Mouse (Mus musculus): ENCODE data around the gene Cebpg. TPM values are rescaled to one million over a fixed set of nuclear protein-coding genes. Genes with fewer than 3 reads are reported as not detected.

The Cebpg gene
- polyA plus RNA-seq, 1 experiment from 2014 or later: 42.3 TPM

- Histone ChIP-seq H3K9me3 (no peaks in the 10 kb centered on the region), H3K4me3 (no peak overlapping the region), H3K36me3 (peaks cover 61% of the 10 kb centered on the region), H3K27me3 (no peaks in the 10 kb centered on the region), H3K27ac (no peak overlapping the region), H3K4me1 (no peaks in the 10 kb centered on the region), H3K4me2 (no peak overlapping the region), H3K9ac (no peak overlapping the region)
- WGBS: 86% methylated on average over 4 of the region's 4 CpGs
- no peak for ATAC-seq (ENCODE audit: borderline replicate concordance, extremely low read depth, low FRiP score, low TSS enrichment)
These were observed 10.3 kb downstream of the Cebpg start for GRCm38 (mm10) chr7:35046091-35046490.

GRCm38 (mm10) chr7:35044719-35045118 is 11.7 kb downstream of the Cebpg start:
- no peaks in the 10 kb centered on the region for H3K9me3 ChIP-seq
- no peak overlapping the region for H3K4me3 ChIP-seq
- H3K4me1 ChIP-seq: no peaks in the 10 kb centered on the region
- H3K27ac ChIP-seq: no peak overlapping the region
- H3K36me3 ChIP-seq: peaks cover 55% of the 10 kb centered on the region
- no peak for ATAC-seq (ENCODE audit: borderline replicate concordance, extremely low read depth, low FRiP score, low TSS enrichment)
- H3K27me3 ChIP-seq: no peaks in the 10 kb centered on the region
- H3K9ac ChIP-seq: no peak overlapping the region
- no peak overlapping the region for H3K4me2 ChIP-seq
- WGBS: 85% methylated on average over 2 of the region's 2 CpGs

GRCm38 (mm10) chr7:35043266-35043817 is 13.0 kb downstream of the Cebpg start:
- no peaks in the 10 kb centered on the region for H3K27me3 ChIP-seq
- no peak overlapping the region for H3K4me2 ChIP-seq
- 0 out of 2 replicates have a peak, but pooled peaks have one; percentile 23 for ATAC-seq (ENCODE audit: borderline replicate concordance, extremely low read depth, low FRiP score, low TSS enrichment)
- no peaks in the 10 kb centered on the region for H3K4me1 ChIP-seq
- H3K36me3 ChIP-seq: peaks cover 50% of the 10 kb centered on the region
- no peak overlapping the region for H3K27ac ChIP-seq
- H3K9me3 ChIP-seq: no peaks in the 10 kb centered on the region
- WGBS: 95% methylated on average over 10 of the region's 10 CpGs
- no peak overlapping the region for H3K9ac ChIP-seq
- no peak overlapping the region for H3K4me3 ChIP-seq

GRCm38 (mm10) chr7:35042759-35043217 is 13.6 kb downstream of the Cebpg start:
- WGBS: 80% methylated on average over 5 of the region's 5 CpGs
- ATAC-seq (ENCODE audit: borderline replicate concordance, extremely low read depth, low FRiP score, low TSS enrichment): no peak
- Histone ChIP-seq H3K9me3 (no peaks in the 10 kb centered on the region), H3K4me3 (no peak overlapping the region), H3K4me1 (no peaks in the 10 kb centered on the region), H3K9ac (no peak overlapping the region), H3K27me3 (no peaks in the 10 kb centered on the region), H3K36me3 (peaks cover 50% of the 10 kb centered on the region), H3K27ac (no peak overlapping the region), H3K4me2 (no peak overlapping the region)

- ATAC-seq (ENCODE audit: borderline replicate concordance, extremely low read depth, low FRiP score, low TSS enrichment): no peak
- Histone ChIP-seq H3K9ac (no peak overlapping the region), H3K9me3 (no peaks in the 10 kb centered on the region), H3K4me3 (no peak overlapping the region), H3K4me1 (peaks cover 3% of the 10 kb centered on the region; the same call in 1 of the 2 replicates), H3K36me3 (peaks cover 49% of the 10 kb centered on the region), H3K27ac (peak overlapping the region; percentile 38; the same call in 1 of the 2 replicates), H3K4me2 (no peak overlapping the region), H3K27me3 (no peaks in the 10 kb centered on the region)
These were observed 14.2 kb downstream of the Cebpg start for GRCm38 (mm10) chr7:35042209-35042554.

GRCm38 (mm10) chr7:35041286-35042208 is 14.8 kb downstream of the Cebpg start:
- WGBS: 63% methylated on average over 2 of the region's 2 CpGs
- peaks cover 9% of the 10 kb centered on the region for H3K4me1 ChIP-seq
- no peak for ATAC-seq (ENCODE audit: borderline replicate concordance, extremely low read depth, low FRiP score, low TSS enrichment)
- peaks cover 45% of the 10 kb centered on the region for H3K36me3 ChIP-seq
- H3K27ac ChIP-seq: peak overlapping the region; percentile 38; the same call in 1 of the 2 replicates
- no peak overlapping the region for H3K4me3 ChIP-seq
- H3K9ac ChIP-seq: no peak overlapping the region
- no peak overlapping the region for H3K4me2 ChIP-seq
- no peaks in the 10 kb centered on the region for H3K27me3 ChIP-seq
- H3K9me3 ChIP-seq: no peaks in the 10 kb centered on the region

GRCm38 (mm10) chr7:35040176-35040972 is 16.0 kb downstream of the Cebpg start:
- Histone ChIP-seq H3K9ac (no peak overlapping the region), H3K4me2 (no peak overlapping the region), H3K9me3 (no peaks in the 10 kb centered on the region), H3K27me3 (no peaks in the 10 kb centered on the region), H3K27ac (no peak overlapping the region), H3K36me3 (peaks cover 33% of the 10 kb centered on the region), H3K4me3 (no peak overlapping the region), H3K4me1 (peaks cover 21% of the 10 kb centered on the region)
- ATAC-seq (ENCODE audit: borderline replicate concordance, extremely low read depth, low FRiP score, low TSS enrichment): no peak
- 92% methylated on average over 9 of the region's 9 CpGs for WGBS

- Histone ChIP-seq H3K9me3 (no peaks in the 10 kb centered on the region), H3K36me3 (0 out of 2 replicates have a peak, but pooled peaks cover 6% of the 10 kb centered on the region), H3K27ac (no peak overlapping the region), H3K9ac (no peak overlapping the region), H3K27me3 (no peaks in the 10 kb centered on the region), H3K4me3 (no peak overlapping the region), H3K4me1 (peaks cover 33% of the 10 kb centered on the region), H3K4me2 (no peak overlapping the region)
- 73% methylated on average over 6 of the region's 6 CpGs for WGBS
- no peak for ATAC-seq (ENCODE audit: borderline replicate concordance, extremely low read depth, low FRiP score, low TSS enrichment)
These were observed 19.0 kb downstream of the Cebpg start for GRCm38 (mm10) chr7:35037408-35037807.

- Histone ChIP-seq H3K27ac (peak overlapping the region; percentile 74), H3K9ac (no peak overlapping the region), H3K4me3 (no peak overlapping the region), H3K36me3 (0 out of 2 replicates have a peak, but pooled peaks cover 7% of the 10 kb centered on the region), H3K4me2 (no peak overlapping the region; the same call in 1 of the 2 replicates), H3K9me3 (no peaks in the 10 kb centered on the region), H3K4me1 (peaks cover 33% of the 10 kb centered on the region), H3K27me3 (no peaks in the 10 kb centered on the region)
- peak; percentile 71 for ATAC-seq (ENCODE audit: borderline replicate concordance, extremely low read depth, low FRiP score, low TSS enrichment)
- 25% methylated on average over 5 of the region's 5 CpGs for WGBS
These were observed 20.1 kb downstream of the Cebpg start for GRCm38 (mm10) chr7:35036266-35036731.

GRCm38 (mm10) chr7:35035565-35035964 is 20.8 kb downstream of the Cebpg start:
- 0 out of 2 replicates have a peak, but pooled peaks have one; percentile 2 for ATAC-seq (ENCODE audit: borderline replicate concordance, extremely low read depth, low FRiP score, low TSS enrichment)
- peaks cover 33% of the 10 kb centered on the region for H3K4me1 ChIP-seq
- peak overlapping the region; percentile 74 for H3K27ac ChIP-seq
- no peaks in the 10 kb centered on the region for H3K27me3 ChIP-seq
- WGBS: 76% methylated on average over 4 of the region's 4 CpGs
- H3K36me3 ChIP-seq: 0 out of 2 replicates have a peak, but pooled peaks cover 7% of the 10 kb centered on the region
- H3K4me2 ChIP-seq: no peak overlapping the region
- H3K4me3 ChIP-seq: no peak overlapping the region
- H3K9ac ChIP-seq: no peak overlapping the region
- no peaks in the 10 kb centered on the region for H3K9me3 ChIP-seq

- H3K4me3 ChIP-seq: no peak overlapping the region
- H3K9me3 ChIP-seq: no peaks in the 10 kb centered on the region
- H3K9ac ChIP-seq: no peak overlapping the region
- no peak overlapping the region for H3K4me2 ChIP-seq
- ATAC-seq (ENCODE audit: borderline replicate concordance, extremely low read depth, low FRiP score, low TSS enrichment): peak; percentile 29; the same call in 1 of the 2 replicates
- 0 out of 2 replicates have a peak, but pooled peaks cover 7% of the 10 kb centered on the region for H3K36me3 ChIP-seq
- H3K4me1 ChIP-seq: peaks cover 33% of the 10 kb centered on the region
- 24% methylated on average over 6 of the region's 6 CpGs for WGBS
- peak overlapping the region; percentile 74 for H3K27ac ChIP-seq
- H3K27me3 ChIP-seq: no peaks in the 10 kb centered on the region
These were observed 21.2 kb downstream of the Cebpg start for GRCm38 (mm10) chr7:35035141-35035553.

Measured in lung, embryonic 15.5 days (tissue).